Mouse (Mus musculus): ENCODE results near the gene Dedd2. TPM values are rescaled to one million over a fixed set of nuclear protein-coding genes. Genes with fewer than 3 reads are reported as not detected.

The Dedd2 gene
- polyA plus RNA-seq (2012; rRNA removed) (11.1 and 14.0 TPM in 2 replicates), polyA plus RNA-seq (2014; fragmentation: Nextera tagmentation; extraction: Ambion mirVana) (9.0 and 9.4 TPM in 2 replicates)

DNA sequence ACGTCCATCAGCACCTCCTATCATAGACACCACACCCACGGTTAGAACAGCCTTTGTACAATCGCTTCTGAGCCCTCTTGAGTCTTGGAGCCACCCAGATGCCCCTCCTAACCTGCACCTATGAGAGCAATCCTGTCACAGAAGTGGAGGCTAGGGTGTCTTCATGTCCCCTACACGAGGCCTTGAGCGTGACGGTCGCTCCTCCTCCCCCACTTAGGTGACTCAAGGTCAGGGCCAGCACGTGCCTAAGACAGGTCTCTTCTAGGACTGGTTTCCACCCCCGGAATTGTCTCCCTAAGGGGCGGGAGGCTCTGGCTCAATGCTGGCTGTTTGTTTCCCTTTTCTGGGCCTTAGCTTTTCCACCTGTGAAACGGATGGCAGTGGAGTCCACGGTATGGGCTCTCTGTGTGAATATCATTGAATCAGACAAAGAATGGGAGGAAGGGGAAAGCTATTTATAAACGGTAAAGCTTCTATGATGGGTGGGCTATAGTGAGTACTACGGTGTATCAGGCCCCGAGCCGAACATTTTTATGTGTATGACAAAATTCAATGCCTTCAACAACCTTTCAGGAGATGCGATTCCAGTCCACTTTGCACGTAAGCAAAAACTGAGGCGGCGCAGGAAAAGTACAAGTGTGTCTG, at the start of gene Dedd2:
Dedd2 (minus strand) TSS at position 159 of the 645 bp plus-strand sequence.
- no peaks in the 10 kb centered on the region for H3K27me3 ChIP-seq (ENCODE audit: control insufficient read depth, insufficient read depth, low read length)
- TF ChIP-seq POLR2A (IDR thresholded peaks at IDR 0.05; ENCODE audit: borderline replicate concordance, extremely low read depth, insufficient read depth, insufficient read length), result no peak
- H3K27ac ChIP-seq (replicated peaks; ENCODE audit: low read depth, low read length), result peak within 1 kb of the TSS; percentile 89
- peak within 1 kb of the TSS; percentile 71 for H3K9ac ChIP-seq (ENCODE audit: low read depth, low read length, severe bottlenecking)
- peak within 1 kb of the TSS; percentile 91 for H3K4me2 ChIP-seq (replicated peaks; ENCODE audit: low read depth, low read length, severe bottlenecking)
- peak within 1 kb of the TSS; percentile 72 for H3K4me3 ChIP-seq (replicated peaks; ENCODE audit: low read length)
- 7% methylated on average over 20 of the region's 20 CpGs for WGBS
- DNase-seq (ENCODE audit: low spot score), result no peak
- ATAC-seq (ENCODE audit: low FRiP score, low read depth), result no peak
- H3K4me1 ChIP-seq (ENCODE audit: control insufficient read depth, insufficient read depth, low read length), result peaks cover 23% of the 10 kb centered on the region
- no peaks in the 10 kb centered on the region for H3K9me3 ChIP-seq (ENCODE audit: control insufficient read depth, low read length)
- H3K36me3 ChIP-seq (ENCODE audit: control insufficient read depth, insufficient read depth, low read length), result peaks cover 28% of the 10 kb centered on the region

DNA sequence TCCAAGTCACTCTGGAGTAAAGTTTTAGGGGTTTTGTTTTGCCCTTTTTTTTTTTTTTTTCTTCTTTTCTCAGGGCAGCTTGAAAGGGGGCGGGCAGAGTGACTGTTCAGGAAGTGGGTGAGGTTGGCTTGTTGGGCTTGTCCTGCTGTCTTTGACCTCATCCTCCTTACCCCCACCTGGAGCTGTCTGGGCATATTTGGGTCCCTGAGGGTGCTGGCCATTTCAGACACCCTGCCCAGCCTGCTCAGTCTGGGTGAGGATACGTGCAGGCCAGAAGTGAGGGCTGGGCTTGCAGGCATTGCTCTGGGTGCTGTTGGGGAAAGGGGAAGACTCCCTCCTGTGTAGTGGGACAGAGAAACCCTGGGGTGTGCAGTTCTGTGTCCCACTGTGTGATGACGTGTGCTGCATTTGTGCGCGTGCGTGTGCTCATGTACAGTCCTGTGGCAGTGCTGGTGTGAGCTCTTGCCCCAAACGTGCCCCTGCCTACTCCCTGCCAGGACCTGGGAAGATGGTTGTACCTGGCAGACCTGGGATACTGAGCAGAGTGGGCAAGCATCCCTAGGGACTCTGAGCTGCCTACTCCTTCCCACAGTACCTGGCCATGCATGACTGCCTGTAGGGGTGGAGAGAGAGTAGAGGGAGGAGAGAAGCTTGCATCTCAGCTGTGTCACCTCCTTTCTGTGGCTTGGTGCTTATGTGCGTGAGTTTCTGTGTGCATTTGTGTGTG, 49.3 kb upstream of the Dedd2 start:
- H3K4me2 ChIP-seq (replicated peaks; ENCODE audit: low read depth, low read length, severe bottlenecking), result peak overlapping the region; percentile 78
- no peaks in the 10 kb centered on the region for H3K27me3 ChIP-seq (ENCODE audit: control insufficient read depth, insufficient read depth, low read length)
- no peak overlapping the region for H3K27ac ChIP-seq (replicated peaks; ENCODE audit: low read depth, low read length)
- no peak for ATAC-seq (ENCODE audit: low FRiP score, low read depth)
- TF ChIP-seq POLR2A (IDR thresholded peaks at IDR 0.05; ENCODE audit: borderline replicate concordance, extremely low read depth, insufficient read depth, insufficient read length), result no peak
- H3K4me3 ChIP-seq (replicated peaks; ENCODE audit: low read length), result peak overlapping the region; percentile 79
- H3K4me1 ChIP-seq (ENCODE audit: control insufficient read depth, insufficient read depth, low read length), result peaks cover 20% of the 10 kb centered on the region
- no peak for DNase-seq (ENCODE audit: low spot score)
- 0 out of 2 replicates have a peak overlapping the region, but pooled peaks have one; percentile 72 for H3K9ac ChIP-seq (ENCODE audit: low read depth, low read length, severe bottlenecking)
- WGBS, result 91% methylated on average over 8 of the region's 8 CpGs
- H3K9me3 ChIP-seq (ENCODE audit: control insufficient read depth, low read length), result no peaks in the 10 kb centered on the region
- H3K36me3 ChIP-seq (ENCODE audit: control insufficient read depth, insufficient read depth, low read length), result peaks cover 36% of the 10 kb centered on the region

DNA sequence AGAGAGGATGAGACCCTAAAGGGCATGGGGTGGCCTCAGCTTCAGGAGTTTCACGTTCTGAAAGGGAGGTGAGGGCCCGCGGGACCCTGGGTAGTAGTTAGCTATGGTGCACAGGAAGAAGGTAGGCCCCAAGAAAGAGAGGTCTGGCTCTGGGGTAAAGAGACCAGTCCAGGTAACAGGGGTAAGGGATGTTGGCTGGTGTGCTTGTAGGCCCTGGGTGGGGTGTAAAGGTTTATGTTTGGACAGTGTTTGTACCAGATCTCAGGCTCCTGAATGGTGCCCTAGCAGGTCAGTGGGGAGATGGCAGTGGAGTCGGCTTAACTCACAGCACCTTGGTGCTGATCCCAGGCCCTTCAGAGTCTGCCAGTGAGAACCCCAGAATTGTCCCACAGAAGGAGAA, 48.6 kb upstream of the Dedd2 start:
- TF ChIP-seq POLR2A (IDR thresholded peaks at IDR 0.05; ENCODE audit: borderline replicate concordance, extremely low read depth, insufficient read depth, insufficient read length), result no peak
- no peak for DNase-seq (ENCODE audit: low spot score)

DNA sequence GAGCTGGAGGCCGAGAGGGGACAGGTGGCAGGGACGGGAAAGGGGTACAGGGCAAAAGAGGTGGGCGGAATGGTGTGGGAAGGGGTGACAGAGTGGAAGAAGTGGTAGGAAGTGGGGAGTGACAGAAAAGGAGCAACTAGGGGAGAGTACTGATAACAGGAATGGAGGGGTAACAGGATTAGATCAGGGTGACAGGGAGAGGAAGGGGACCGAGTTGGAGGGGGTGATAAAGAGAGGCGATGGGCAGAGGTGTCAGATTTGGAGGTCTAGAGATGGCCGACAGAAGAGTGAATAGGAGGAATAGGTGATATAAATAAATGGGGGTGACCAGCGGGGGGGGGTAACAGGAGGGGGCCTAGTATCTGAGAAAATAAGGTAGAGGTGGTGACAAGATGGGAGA, 48.2 kb upstream of the Dedd2 start:
- no peak for TF ChIP-seq POLR2A (IDR thresholded peaks at IDR 0.05; ENCODE audit: borderline replicate concordance, extremely low read depth, insufficient read depth, insufficient read length)

More for the DNA sequence above, 48.6 kb upstream of the Dedd2 start:
- Histone ChIP-seq H3K27me3 (ENCODE audit: control insufficient read depth, insufficient read depth, low read length) (no peaks in the 10 kb centered on the region), H3K36me3 (ENCODE audit: control insufficient read depth, insufficient read depth, low read length) (peaks cover 29% of the 10 kb centered on the region), H3K4me1 (ENCODE audit: control insufficient read depth, insufficient read depth, low read length) (peaks cover 17% of the 10 kb centered on the region), H3K9me3 (ENCODE audit: control insufficient read depth, low read length) (no peaks in the 10 kb centered on the region), H3K9ac (ENCODE audit: low read depth, low read length, severe bottlenecking) (peak overlapping the region; percentile 72), H3K4me3 (replicated peaks; ENCODE audit: low read length) (peak overlapping the region; percentile 79), H3K27ac (replicated peaks; ENCODE audit: low read depth, low read length) (peak overlapping the region; percentile 74), H3K4me2 (replicated peaks; ENCODE audit: low read depth, low read length, severe bottlenecking) (peak overlapping the region; percentile 78)
- ATAC-seq (ENCODE audit: low FRiP score, low read depth), result no peak
- WGBS, result 45% methylated on average over 4 of the region's 4 CpGs

DNA sequence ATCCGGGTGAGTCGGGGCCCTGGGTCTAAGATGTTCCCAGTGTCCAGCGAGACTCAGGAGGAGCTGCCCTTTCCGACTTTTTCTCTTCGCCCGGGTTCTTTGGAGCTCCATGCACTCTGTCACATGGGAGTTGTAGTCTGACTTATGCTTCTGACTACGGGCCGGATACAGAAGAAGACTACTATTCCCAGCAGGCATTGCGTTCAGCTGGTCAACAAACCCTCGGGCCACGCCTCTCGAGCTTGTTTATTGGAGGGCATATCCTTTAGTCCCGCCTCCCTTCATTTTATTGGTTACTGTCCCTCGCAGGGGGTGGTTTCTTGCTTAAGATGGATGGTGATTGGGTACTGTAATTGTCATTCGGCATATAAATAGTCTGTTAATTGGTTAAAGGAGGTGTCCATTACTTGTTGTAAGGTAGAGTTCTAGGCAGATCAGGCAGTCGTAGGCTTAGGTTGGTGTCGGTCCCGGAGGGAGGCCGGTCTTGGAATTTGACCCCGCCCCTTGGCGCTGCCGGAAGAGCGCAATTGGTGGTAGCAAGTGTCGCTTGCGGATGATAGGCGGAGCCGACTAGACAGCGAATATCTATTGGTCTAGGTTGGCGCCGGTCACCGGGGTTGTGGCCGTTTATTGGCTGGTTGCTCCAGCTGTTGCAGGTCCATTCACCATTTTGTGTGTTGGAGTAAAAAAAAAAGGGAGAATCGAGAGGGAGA, 47.5 kb upstream of the Dedd2 start:
- peak overlapping the region; percentile 78 for H3K4me2 ChIP-seq (replicated peaks; ENCODE audit: low read depth, low read length, severe bottlenecking)
- peaks cover 17% of the 10 kb centered on the region for H3K4me1 ChIP-seq (ENCODE audit: control insufficient read depth, insufficient read depth, low read length)
- peak overlapping the region; percentile 72 for H3K9ac ChIP-seq (ENCODE audit: low read depth, low read length, severe bottlenecking)
- ATAC-seq (ENCODE audit: low FRiP score, low read depth) (peak; percentile 94), DNase-seq (ENCODE audit: low spot score) (peak; percentile 100)
- peak overlapping the region; percentile 86 for H3K27ac ChIP-seq (replicated peaks; ENCODE audit: low read depth, low read length)
- H3K9me3 ChIP-seq (ENCODE audit: control insufficient read depth, low read length), result no peaks in the 10 kb centered on the region
- H3K27me3 ChIP-seq (ENCODE audit: control insufficient read depth, insufficient read depth, low read length), result no peaks in the 10 kb centered on the region
- 2% methylated on average over 33 of the region's 33 CpGs for WGBS
- H3K4me3 ChIP-seq (replicated peaks; ENCODE audit: low read length), result peak overlapping the region; percentile 79
- peak; percentile 38; the same call in 1 of the 2 replicates for TF ChIP-seq POLR2A (IDR thresholded peaks at IDR 0.05; ENCODE audit: borderline replicate concordance, extremely low read depth, insufficient read depth, insufficient read length)
- H3K36me3 ChIP-seq (ENCODE audit: control insufficient read depth, insufficient read depth, low read length), result peaks cover 18% of the 10 kb centered on the region

More for the DNA sequence above, 48.2 kb upstream of the Dedd2 start:
- Histone ChIP-seq H3K4me2 (replicated peaks; ENCODE audit: low read depth, low read length, severe bottlenecking) (peak overlapping the region; percentile 78), H3K9ac (ENCODE audit: low read depth, low read length, severe bottlenecking) (peak overlapping the region; percentile 72), H3K4me3 (replicated peaks; ENCODE audit: low read length) (peak overlapping the region; percentile 79), H3K27ac (replicated peaks; ENCODE audit: low read depth, low read length) (peak overlapping the region; percentile 74), H3K4me1 (ENCODE audit: control insufficient read depth, insufficient read depth, low read length) (peaks cover 17% of the 10 kb centered on the region), H3K9me3 (ENCODE audit: control insufficient read depth, low read length) (no peaks in the 10 kb centered on the region), H3K36me3 (ENCODE audit: control insufficient read depth, insufficient read depth, low read length) (peaks cover 25% of the 10 kb centered on the region), H3K27me3 (ENCODE audit: control insufficient read depth, insufficient read depth, low read length) (no peaks in the 10 kb centered on the region)
- WGBS, result 2% methylated on average over 7 of the region's 7 CpGs
- no peak for DNase-seq (ENCODE audit: low spot score)
- ATAC-seq (ENCODE audit: low FRiP score, low read depth), result no peak

All from limb, embryonic 14.5 days (tissue).